Comparison of ENCODE assay signal across 9 mouse cellular contexts in genomic region chr9:120708507-120708906, GRCm38 (mm10).
DNase-seq lines count a peak whose midpoint lies in the region; ATAC-seq and TF ChIP-seq lines count a peak whose summit lies in the region.
"Had no signal": no experiment of that assay in that cellular context is flagged by ENCODE, and none has a peak within 500 bp of the region (broad histone marks: within the 10 kb centered on the region; RNA-seq: fewer than 3 reads in every experiment).

No protein-coding gene starts in this region.

- no peaks in the 10 kb centered on the region for H3K36me3 ChIP-seq in neural tube, embryonic 11.5 days (ENCODE audit: control insufficient read depth, insufficient read depth, low read length)
- no peaks in the 10 kb centered on the region for H3K36me3 ChIP-seq in forebrain, embryonic 14.5 days (ENCODE audit: control insufficient read depth, insufficient read depth, low read length)
- H3K36me3 ChIP-seq in limb, embryonic 10.5 days = no peaks in the 10 kb centered on the region
- H3K36me3 ChIP-seq in stomach, postnatal 0 days (ENCODE audit: control insufficient read depth, insufficient read depth, low read length) = no peaks in the 10 kb centered on the region

- no peaks in the 10 kb centered on the region for H3K4me1 ChIP-seq in neural tube, embryonic 11.5 days (ENCODE audit: control insufficient read depth, insufficient read depth, low read length)
- peaks cover 2% of the 10 kb centered on the region for H3K4me1 ChIP-seq in forebrain, embryonic 14.5 days (ENCODE audit: control insufficient read depth, insufficient read depth, low read length)
- peaks cover 16% of the 10 kb centered on the region for H3K4me1 ChIP-seq in limb, embryonic 10.5 days
- H3K4me1 ChIP-seq in stomach, postnatal 0 days (replicated peaks; ENCODE audit: control insufficient read depth, insufficient read depth) = no peaks in the 10 kb centered on the region

- ATAC-seq in neural tube, embryonic 11.5 days (ENCODE audit: insufficient read depth, low FRiP score, low TSS enrichment) = no peak
- no peak for ATAC-seq in forebrain, embryonic 14.5 days
- no peak for ATAC-seq in stomach, postnatal 0 days (ENCODE audit: low FRiP score, low TSS enrichment)

- no peaks in the 10 kb centered on the region for H3K27me3 ChIP-seq in neural tube, embryonic 11.5 days (ENCODE audit: control insufficient read depth, insufficient read depth, low read length)
- H3K27me3 ChIP-seq in forebrain, embryonic 14.5 days (replicated peaks; ENCODE audit: control insufficient read depth, insufficient read depth, low read length) = no peaks in the 10 kb centered on the region
- no peaks in the 10 kb centered on the region for H3K27me3 ChIP-seq in limb, embryonic 10.5 days (ENCODE audit: low read depth, poor library complexity, severe bottlenecking)
- no peaks in the 10 kb centered on the region for H3K27me3 ChIP-seq in stomach, postnatal 0 days (ENCODE audit: control insufficient read depth, insufficient read depth, low read length)

- H3K27ac ChIP-seq in neural tube, embryonic 11.5 days (ENCODE audit: low read depth, low read length) = no peak overlapping the region
- no peak overlapping the region for H3K27ac ChIP-seq in forebrain, embryonic 14.5 days (ENCODE audit: low read depth, low read length)
- peak overlapping the region; percentile 72 for H3K27ac ChIP-seq in limb, embryonic 10.5 days
- H3K27ac ChIP-seq in stomach, postnatal 0 days (replicated peaks) = no peak overlapping the region

- no peak for DNase-seq in neural tube, embryonic 11.5 days (ENCODE audit: low spot score)
- DNase-seq in neural tube, embryonic 10.5 days (ENCODE audit: extremely low spot score, low spot score) = no peak
- no peak for DNase-seq in forebrain, embryonic 14.5 days (ENCODE audit: low spot score)
- no peak for DNase-seq in limb, embryonic 10.5 days (ENCODE audit: low spot score)
- DNase-seq in stomach, postnatal 0 days (ENCODE audit: low spot score) = no peak
- no peak for DNase-seq in cerebellum, postnatal 14 days
- DNase-seq in gastrocnemius, postnatal 36 days = no peak
- DNase-seq: lung, postnatal 10 days; right cerebral cortex, postnatal 14 days had no signal

- no peak overlapping the region for H3K4me2 ChIP-seq in neural tube, embryonic 11.5 days (ENCODE audit: low read depth)
- H3K4me2 ChIP-seq in forebrain, embryonic 14.5 days (ENCODE audit: low read length) = peak overlapping the region; percentile 15
- H3K4me2 ChIP-seq in stomach, postnatal 0 days (replicated peaks; ENCODE audit: low read depth) = 0 out of 2 replicates have a peak overlapping the region, but pooled peaks have one; percentile 20

- WGBS in neural tube, embryonic 11.5 days = 19% methylated on average over 11 of the region's 11 CpGs
- 5% methylated on average over 11 of the region's 11 CpGs for WGBS in forebrain, embryonic 14.5 days
- WGBS in limb, embryonic 10.5 days = 29% methylated on average over 11 of the region's 11 CpGs
- 13% methylated on average over 11 of the region's 11 CpGs for WGBS in stomach, postnatal 0 days

- no peak overlapping the region for H3K4me3 ChIP-seq in neural tube, embryonic 11.5 days (ENCODE audit: low read depth, low read length)
- H3K4me3 ChIP-seq in forebrain, embryonic 14.5 days (ENCODE audit: low read depth, low read length) = no peak overlapping the region
- H3K4me3 ChIP-seq in limb, embryonic 10.5 days = no peak overlapping the region
- H3K4me3 ChIP-seq in stomach, postnatal 0 days (ENCODE audit: low read depth, low read length) = no peak overlapping the region

- 0 out of 2 replicates have a peak overlapping the region, but pooled peaks have one; percentile 9 for H3K9ac ChIP-seq in neural tube, embryonic 11.5 days (ENCODE audit: low read length)
- H3K9ac ChIP-seq in forebrain, embryonic 14.5 days (ENCODE audit: low read length) = peak overlapping the region; percentile 0; the same call in 1 of the 2 replicates
- 0 out of 2 replicates have a peak overlapping the region, but pooled peaks have one; percentile 23 for H3K9ac ChIP-seq in stomach, postnatal 0 days (ENCODE audit: low read length)

- intact Hi-C loops in gastrocnemius, postnatal 36 days (cut with DNase I) = no loop called here

- TF ChIP-seq CTCF in stomach, postnatal 0 days (IDR thresholded peaks at IDR 0.05; ENCODE audit: low read depth) = no peak

- no peaks in the 10 kb centered on the region for H3K9me3 ChIP-seq in neural tube, embryonic 11.5 days (ENCODE audit: control insufficient read depth, low read length)
- no peaks in the 10 kb centered on the region for H3K9me3 ChIP-seq in forebrain, embryonic 14.5 days (replicated peaks; ENCODE audit: control insufficient read depth, low read length)
- H3K9me3 ChIP-seq in limb, embryonic 10.5 days (replicated peaks) = no peaks in the 10 kb centered on the region
- H3K9me3 ChIP-seq in stomach, postnatal 0 days (ENCODE audit: control insufficient read depth, low read length) = no peaks in the 10 kb centered on the region

- no peak for TF ChIP-seq EP300 in stomach, postnatal 0 days (optimal IDR thresholded peaks at IDR 0.05)
